Mouse (Mus musculus) forelimb bud, embryonic 11.5 days (tissue): ENCODE data around the gene Lysmd2.
"Not testable (repeated sequence)": the region's sequence is repeated elsewhere in the genome, so short reads cannot be mapped to it uniquely, and the experiment has no call there.

ENCODE experiments used
- DNase-seq: peaks from one replicate; pipeline ENCODE4 v3.0.0-alpha.2; 2012; ENCODE audit warnings: low read depth, low spot score

Gene Lysmd2

GRCm38 (mm10) chr9:75626308-75626604, 715 bp downstream of the Lysmd2 start:
- DNase-seq, result peak; percentile 26

- no peak for DNase-seq
Measured at GRCm38 (mm10) chr9:75630823-75631454, 5.4 kb downstream of the Lysmd2 start.

DNA sequence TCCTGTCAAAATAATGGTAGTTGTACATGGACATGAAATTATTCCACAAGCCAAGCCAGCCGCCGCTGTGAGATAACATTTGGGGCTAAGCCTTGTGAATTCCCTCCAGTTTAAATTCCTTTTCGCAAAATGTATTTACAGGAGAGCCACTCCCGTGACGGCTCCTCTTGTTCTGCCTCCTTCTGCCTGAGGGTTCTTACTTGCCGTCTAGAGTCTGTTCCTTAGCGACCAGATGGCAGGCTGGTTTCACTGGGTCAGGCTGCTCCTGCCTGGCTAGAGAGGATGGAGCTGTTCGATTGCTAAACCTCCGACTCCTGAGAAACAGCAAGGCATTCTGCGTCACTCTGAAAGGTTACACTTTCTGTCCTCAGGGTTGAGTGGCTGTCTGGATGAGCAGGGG, 6.6 kb downstream of the Lysmd2 start:
- DNase-seq, result no peak

DNA sequence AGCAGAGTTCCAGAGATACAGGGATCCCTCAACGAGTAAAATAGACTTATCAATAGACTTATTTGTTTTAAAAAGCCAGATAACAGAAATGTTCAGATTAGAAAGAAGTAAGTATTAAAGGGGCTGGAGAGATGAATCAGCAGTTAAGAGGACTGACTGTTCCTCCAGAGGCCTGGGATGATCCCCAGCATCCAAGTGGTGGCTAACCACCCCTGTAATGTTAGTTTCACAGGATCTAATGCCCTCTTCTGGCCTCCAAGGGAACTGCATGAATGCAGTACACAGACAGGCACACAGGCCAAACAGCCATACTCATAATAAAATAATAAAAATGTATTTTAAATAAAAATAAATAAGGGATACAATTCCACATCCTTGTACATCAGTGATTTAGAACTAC, 7.4 kb downstream of the Lysmd2 start:
- DNase-seq, result no peak

DNA sequence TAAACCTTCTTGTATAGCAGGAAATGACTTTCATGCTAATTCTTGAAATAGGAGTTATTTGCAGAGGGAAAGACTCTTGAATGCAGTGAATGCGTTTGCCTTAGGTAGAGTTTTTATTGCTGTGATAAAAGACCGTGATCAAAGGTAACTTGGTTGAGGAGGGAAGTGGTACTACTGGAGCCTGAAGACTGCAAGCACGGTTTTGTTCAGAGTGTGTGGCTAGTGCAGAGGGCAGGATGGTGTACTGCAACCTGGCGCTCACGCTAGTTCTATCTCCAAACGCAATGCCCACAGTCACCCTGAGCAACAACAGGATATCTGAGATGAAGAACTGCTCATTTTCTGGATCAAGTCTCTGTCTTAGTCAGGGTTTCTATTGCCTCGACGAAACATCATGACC, 8.1 kb downstream of the Lysmd2 start:
- no peak for DNase-seq

DNA sequence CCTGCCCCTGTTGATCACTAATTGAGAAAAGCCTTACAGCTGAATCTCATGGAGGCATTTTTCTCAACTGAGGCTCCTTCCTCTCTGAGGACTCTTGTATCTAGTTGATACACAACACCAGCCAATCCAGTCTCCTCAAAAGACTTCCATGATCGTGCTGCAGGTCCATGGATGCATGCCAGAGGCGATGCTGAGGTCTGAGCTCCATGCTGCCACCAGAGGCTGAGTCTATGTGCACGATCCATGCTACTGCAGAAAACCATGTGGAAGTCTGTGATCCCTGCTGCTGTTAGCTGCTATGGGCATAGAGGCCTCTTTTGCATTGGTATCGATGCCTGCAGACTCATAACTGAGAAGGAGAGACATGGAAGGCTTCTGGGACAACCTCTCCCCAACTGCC, 8.7 kb downstream of the Lysmd2 start:
- DNase-seq, result no peak

DNA sequence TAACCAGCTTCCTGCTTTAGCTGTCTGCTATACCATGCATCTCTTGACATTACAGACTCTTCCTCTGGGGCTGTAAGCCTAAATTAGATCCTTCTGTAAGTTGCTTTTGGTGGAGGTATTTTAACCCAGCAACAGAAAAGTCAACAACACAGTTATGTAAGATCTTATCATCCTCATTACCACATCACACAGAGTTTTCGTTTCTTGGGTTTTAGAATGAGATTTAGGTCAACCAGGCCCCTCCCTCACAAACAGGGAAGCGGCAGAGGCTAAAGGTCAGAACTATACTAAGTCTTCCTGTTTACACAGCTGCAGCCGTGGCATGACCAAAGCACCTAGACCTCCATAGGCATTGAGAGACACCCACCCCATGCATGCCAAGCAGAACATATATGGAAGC, 19.9 kb downstream of the Lysmd2 start:
- DNase-seq, result no peak

- DNase-seq, result no peak
Measured at GRCm38 (mm10) chr9:75653981-75654911, 28.7 kb downstream of the Lysmd2 start.

- not testable (repeated sequence) for DNase-seq
Measured at GRCm38 (mm10) chr9:75656456-75656855, 30.9 kb downstream of the Lysmd2 start.

- no peak for DNase-seq
Measured at GRCm38 (mm10) chr9:75660917-75661316, 35.4 kb downstream of the Lysmd2 start.

- no peak for DNase-seq
Measured at GRCm38 (mm10) chr9:75665364-75665763, 39.8 kb downstream of the Lysmd2 start.

DNA sequence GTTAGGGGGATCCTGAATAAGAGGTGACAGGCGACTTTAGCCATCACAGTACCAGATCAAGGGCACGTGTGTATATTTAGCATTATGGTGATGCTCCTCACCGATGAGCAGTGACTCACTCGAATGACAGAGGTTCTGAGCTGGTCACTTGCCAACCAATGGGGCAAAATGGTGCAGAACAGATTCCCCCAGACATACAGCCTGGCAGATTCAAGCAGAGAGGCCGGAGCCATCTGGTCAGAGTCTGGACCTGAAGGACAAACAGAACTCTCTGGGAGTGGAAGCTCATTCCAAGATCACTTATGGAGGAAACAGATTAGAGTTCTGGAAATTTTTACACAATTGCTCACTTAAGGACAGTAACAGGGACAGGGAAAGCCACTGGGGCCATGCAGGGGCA, 41.1 kb downstream of the Lysmd2 start:
- DNase-seq, result no peak

DNA sequence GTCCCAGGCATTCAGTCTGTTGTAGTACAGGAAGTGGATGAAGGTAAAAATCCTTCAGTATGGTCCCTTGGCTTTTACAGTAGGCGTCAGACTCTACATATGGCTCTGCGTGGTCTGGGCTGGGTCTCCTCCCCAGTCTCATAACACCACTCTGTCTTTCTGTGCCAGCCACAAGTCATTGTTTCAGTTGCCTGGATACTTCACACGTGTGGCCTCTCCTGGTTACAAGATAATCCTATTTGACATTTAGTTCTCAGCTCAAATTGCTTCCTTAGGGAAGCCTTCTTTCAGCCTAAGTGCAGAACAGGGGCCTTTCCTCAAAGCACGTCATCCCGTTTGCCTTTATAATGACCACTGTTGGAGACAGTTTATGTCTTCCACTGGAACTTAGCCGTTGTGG, 47.2 kb downstream of the Lysmd2 start:
- no peak for DNase-seq

DNA sequence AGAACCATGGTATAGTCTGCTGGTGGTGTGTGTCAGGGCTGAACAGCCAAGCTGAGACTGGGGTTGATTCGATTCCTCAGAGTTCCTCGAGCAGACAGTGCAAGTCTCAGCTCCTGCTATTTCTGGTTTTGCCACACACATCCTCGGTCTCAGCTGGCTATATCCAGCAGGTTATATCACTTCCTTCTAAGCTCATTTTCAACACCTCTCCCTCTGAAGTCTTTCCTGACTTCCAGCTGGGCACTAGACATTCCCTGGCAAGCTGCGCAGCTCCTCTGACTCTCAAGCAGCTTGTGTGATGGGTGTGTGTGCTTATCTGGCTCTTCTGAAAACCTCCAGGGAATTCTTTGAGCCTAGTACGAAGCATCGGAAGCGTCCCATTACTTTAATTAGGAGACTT, 50.7 kb downstream of the Lysmd2 start:
- DNase-seq, result no peak

DNA sequence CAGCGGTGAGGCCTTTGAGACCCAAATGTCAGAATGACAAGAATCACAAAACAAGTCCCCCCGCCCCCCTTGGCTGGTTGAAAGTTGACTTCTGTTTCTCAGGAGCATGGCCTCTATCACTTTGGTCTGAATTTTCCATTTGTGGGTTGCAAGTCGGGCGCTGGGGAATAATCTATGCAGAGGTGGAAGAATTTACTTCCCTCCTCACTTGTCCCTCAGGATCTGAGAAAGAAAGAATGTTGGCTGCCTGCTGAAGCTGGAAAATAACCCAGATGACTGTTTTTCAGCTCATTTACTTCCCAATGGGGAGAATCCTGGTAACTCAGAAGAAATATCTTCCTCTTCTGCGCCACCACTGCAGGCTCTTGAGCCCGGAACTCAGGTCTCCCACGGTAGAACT, 52.8 kb downstream of the Lysmd2 start:
- DNase-seq, result no peak

DNA sequence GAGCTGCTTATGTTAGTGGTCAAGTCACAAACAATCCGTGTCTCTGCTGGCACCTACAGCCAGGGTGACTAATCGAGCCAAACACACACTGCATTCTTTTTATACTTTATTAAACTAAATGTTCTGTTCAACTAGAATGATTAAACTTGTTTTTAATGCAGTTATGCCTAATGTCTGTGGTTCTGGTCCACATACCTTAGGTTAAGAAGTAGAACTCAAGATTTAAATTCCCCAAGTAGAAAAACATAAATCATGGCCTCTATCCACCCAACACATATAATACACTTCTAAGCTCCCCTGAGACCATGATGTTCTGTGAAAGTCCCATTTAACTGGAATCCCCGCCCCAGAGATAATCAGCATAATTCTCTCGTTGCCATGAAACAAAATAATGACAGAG, 54.1 kb downstream of the Lysmd2 start:
- DNase-seq, result no peak

GRCm38 (mm10) chr9:75680606-75681005, 55.1 kb downstream of the Lysmd2 start:
- DNase-seq, result no peak

- DNase-seq, result peak; percentile 90
Measured at GRCm38 (mm10) chr9:75683426-75684191, 58.1 kb downstream of the Lysmd2 start, which contains the start of gene Scg3. TSS of gene Scg3 (minus strand) at chr9:75684056.

DNA sequence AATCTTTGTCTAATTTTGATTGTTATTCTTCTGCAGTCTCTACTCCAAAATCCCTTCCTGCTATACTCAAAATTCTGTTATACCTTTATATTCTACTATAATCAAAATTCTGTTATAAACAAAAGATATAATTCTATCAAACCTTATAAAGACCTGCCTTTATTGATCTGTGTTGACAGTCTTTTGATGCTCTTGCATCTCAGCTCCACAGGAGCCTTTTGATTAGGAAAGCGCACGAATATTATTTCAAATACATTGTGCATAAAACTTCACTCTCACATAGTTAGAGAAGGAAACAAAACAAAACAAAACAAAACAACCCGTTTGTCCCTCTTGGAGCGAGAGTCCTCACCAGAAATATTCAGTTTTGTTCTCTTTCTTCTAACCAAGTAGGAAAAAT, 58.8 kb downstream of the Lysmd2 start:
- no peak for DNase-seq

GRCm38 (mm10) chr9:75684772-75685171, 59.2 kb downstream of the Lysmd2 start:
- no peak for DNase-seq
